Mouse (Mus musculus) neutrophil, adult 83 days (primary cell): ENCODE measurements around the gene Lrrc36. TPM values are rescaled to one million over a fixed set of nuclear protein-coding genes. Genes with fewer than 3 reads are reported as not detected.

Source experiments
- total RNA-seq, 2 experiments: library from RNA; stranded (reverse); gene quantifications; one replicate each; pipeline ENCODE4 v1.2.4; 2023

Gene Lrrc36
- under 1 TPM in 1 of 2 experiments, not detected in 1; 0.24 TPM for total RNA-seq

GRCm38 (mm10) chr8:105413391-105413790 lies at the start of gene Lrrc36, which contains the start of gene Kctd19:
Lrrc36 (plus strand) TSS chr8:105413571.
Kctd19 (minus strand) TSS chr8:105413502.

GRCm38 (mm10) chr8:105373032-105373431 lies 40.3 kb upstream of the Lrrc36 start, which contains the start of gene Plekhg4:
Plekhg4 (plus strand) TSS chr8:105373274.

DNA sequence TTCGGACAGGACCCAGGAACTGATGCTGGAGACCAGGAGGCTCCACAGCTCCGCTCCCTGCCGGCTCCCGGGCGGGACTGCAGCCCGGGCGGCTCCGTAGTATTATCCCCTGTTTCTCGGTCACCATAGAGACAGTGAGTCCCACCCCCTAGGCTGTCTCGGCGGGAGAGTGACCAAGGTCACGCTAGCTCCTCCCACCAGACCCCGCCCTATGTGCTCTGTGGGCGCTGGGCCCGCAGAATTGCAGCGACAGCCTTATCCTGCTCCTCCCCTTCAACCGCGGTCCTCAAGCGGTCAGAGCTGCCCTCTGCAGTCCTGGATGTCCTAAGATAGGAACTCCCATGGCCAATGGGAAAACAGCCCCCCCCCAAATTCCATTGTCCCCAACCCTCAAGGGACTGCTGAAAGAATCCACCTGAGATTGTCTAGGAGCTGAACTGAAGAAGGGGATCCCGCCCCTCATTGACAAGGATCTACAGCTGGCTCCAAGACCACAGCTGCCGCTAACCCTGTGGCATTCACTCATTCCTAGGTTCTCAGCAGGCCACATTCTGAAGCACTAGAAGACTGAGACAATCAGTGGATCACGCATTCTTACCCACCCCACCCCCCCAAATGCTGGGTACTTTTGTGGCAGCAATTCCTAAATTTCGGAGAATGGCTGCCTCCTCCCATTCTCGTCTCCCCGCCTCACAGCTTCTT lies 58.1 kb downstream of the Lrrc36 start, which contains the start of gene Tppp3:
Gene Tppp3 (minus strand): TSS at position 213 of the 702 bp plus-strand sequence.

GRCm38 (mm10) chr8:105496439-105497180 lies 83.2 kb downstream of the Lrrc36 start, which contains the start of gene Zdhhc1:
Zdhhc1 (minus strand) TSS chr8:105496902.

Other genes starting within 250 kb of the Lrrc36 start
- 10 to 100 TPM; 75.7 to 84.6 TPM for gene Cbfb, start 242.9 kb upstream of the Lrrc36 start, total RNA-seq
- 10 to 100 TPM; 28.4 to 40.9 TPM for gene D230025D16Rik, start 188.4 kb upstream of the Lrrc36 start, total RNA-seq
- gene B3gnt9, start 158.4 kb upstream of the Lrrc36 start, total RNA-seq = 1 to 10 TPM in 1 of 2 experiments, under 1 TPM in 1; 0.46 to 1.0 TPM
- gene Tradd, start 149.0 kb upstream of the Lrrc36 start, total RNA-seq = 10 to 100 TPM; 14.7 to 15.1 TPM
- gene Fbxl8, start 148.9 kb upstream of the Lrrc36 start, total RNA-seq = 1 to 10 TPM; 4.4 to 7.2 TPM
- under 1 TPM in 1 of 2 experiments, not detected in 1; 0.75 TPM for gene Hsf4, start 143.8 kb upstream of the Lrrc36 start, total RNA-seq
- not detected for gene Nol3, start 137.4 kb upstream of the Lrrc36 start, total RNA-seq
- 1 to 10 TPM; 1.4 to 1.8 TPM for gene 4931428F04Rik, start 123.7 kb upstream of the Lrrc36 start, total RNA-seq
- gene Exoc3l, start 117.5 kb upstream of the Lrrc36 start, total RNA-seq = 1 to 10 TPM; 1.0 to 1.5 TPM
- 10 to 100 TPM; 58.9 to 66.0 TPM for gene E2f4, start 115.9 kb upstream of the Lrrc36 start, total RNA-seq
- 1 to 10 TPM in 1 of 2 experiments, under 1 TPM in 1; 0.81 to 1.7 TPM for gene Elmo3, start 108.0 kb upstream of the Lrrc36 start, total RNA-seq
- gene Lrrc29, start 87.3 kb upstream of the Lrrc36 start, total RNA-seq = 1 to 10 TPM; 5.8 to 6.6 TPM
- 10 to 100 TPM; 25.0 to 27.3 TPM for gene Tmem208, start 87.2 kb upstream of the Lrrc36 start, total RNA-seq
- 10 to 100 TPM; 32.7 to 37.5 TPM for gene Fhod1, start 65.6 kb upstream of the Lrrc36 start, total RNA-seq
- 1 to 10 TPM in 1 of 2 experiments, under 1 TPM in 1; 0.82 to 1.2 TPM for gene Slc9a5, start 64.7 kb upstream of the Lrrc36 start, total RNA-seq
- under 1 TPM in 1 of 2 experiments, not detected in 1; 0.22 TPM for gene Plekhg4, start 40.3 kb upstream of the Lrrc36 start, total RNA-seq
- gene Kctd19, start 69 bp upstream of the Lrrc36 start, total RNA-seq = under 1 TPM in 1 of 2 experiments, not detected in 1; 0.13 TPM
- 1 to 10 TPM; 6.6 to 8.5 TPM for gene Tppp3, start 58.0 kb downstream of the Lrrc36 start, total RNA-seq
- 1 to 10 TPM; 1.1 to 2.7 TPM for gene Zdhhc1, start 83.3 kb downstream of the Lrrc36 start, total RNA-seq
- gene Hsd11b2, start 105.2 kb downstream of the Lrrc36 start, total RNA-seq = not detected
- 100 to 1,000 TPM; 144 to 160 TPM for gene Atp6v0d1, start 152.5 kb downstream of the Lrrc36 start, total RNA-seq
- 10 to 100 TPM; 16.3 to 18.2 TPM for gene Ripor1, start 191.7 kb downstream of the Lrrc36 start, total RNA-seq
- gene Ctcf, start 223.0 kb downstream of the Lrrc36 start, total RNA-seq = 100 to 1,000 TPM in 1 of 2 experiments, 10 to 100 TPM in 1; 89.8 to 102 TPM
- gene Agrp, start 223.8 kb downstream of the Lrrc36 start, total RNA-seq = under 1 TPM in 1 of 2 experiments, not detected in 1; 0.66 TPM